Mouse (Mus musculus): ENCODE data around the gene Olfr1425. TPM values are rescaled to one million over a fixed set of nuclear protein-coding genes. Genes with fewer than 3 reads are reported as not detected.
"Not testable (repeated sequence)": the region's sequence is repeated elsewhere in the genome, so short reads cannot be mapped to it uniquely, and the experiment has no call there.

Olfr1425 gene
- polyA plus RNA-seq (2015; fragmentation: Nextera tagmentation; extraction: Ambion mirVana), result not detected in 2 replicates

DNA sequence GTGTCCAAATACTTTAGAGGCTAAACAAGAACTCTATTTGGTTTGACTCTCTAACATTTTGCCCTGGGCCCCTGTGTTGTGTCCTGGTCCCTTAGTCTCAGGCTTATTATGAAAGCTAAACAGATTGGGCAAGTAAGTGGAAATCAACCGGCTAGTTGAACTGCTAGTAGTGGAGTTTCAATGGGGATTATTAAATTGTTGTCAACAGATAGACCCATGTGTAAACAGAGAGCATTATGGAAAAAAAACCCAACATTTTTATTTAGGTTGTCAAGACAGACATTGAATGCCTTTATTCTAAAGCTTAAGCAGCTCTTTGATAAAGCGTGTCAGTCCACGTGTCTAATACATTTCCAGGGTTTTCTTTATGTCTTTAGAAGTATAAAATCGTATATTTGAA lies at the start of gene Olfr1425:
Gene Olfr1425, minus strand, starts transcription at position 101 of the 400 bp plus-strand sequence.
- H3K36me3 ChIP-seq; H3K27me3 ChIP-seq; H3K4me1 ChIP-seq; H3K4me3 ChIP-seq (replicated peaks); H3K9me3 ChIP-seq (replicated peaks); H3K9ac ChIP-seq; H3K4me2 ChIP-seq (replicated peaks); H3K27ac ChIP-seq (replicated peaks); ATAC-seq (ENCODE audit: insufficient number of reproducible peaks, low FRiP score, low TSS enrichment, low read depth): not testable (repeated sequence)
- 80% methylated on average over 4 of the region's 4 CpGs for WGBS

DNA sequence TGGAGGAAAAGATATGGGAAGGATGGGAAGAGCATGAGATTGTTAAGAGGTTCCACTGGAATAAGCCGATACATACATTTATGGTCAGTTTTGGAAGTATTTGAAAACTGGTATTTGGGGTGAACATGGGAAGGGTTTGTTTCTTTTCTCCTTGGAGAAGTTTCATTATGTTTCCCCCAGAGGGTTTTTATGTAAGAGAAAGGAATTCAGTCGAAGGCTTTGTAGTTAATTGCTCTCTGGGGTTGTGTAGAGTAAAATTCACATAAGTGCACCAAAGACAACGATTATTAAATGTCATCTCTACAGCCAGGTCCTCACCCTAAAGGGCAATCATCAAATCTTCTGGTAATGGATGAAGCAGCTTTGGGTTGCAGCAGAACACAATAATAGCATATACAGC lies 45.6 kb upstream of the Olfr1425 start, which contains the start of gene Olfr76:
Gene Olfr76, minus strand, starts transcription at position 101 of the 400 bp plus-strand sequence.
- no peaks in the 10 kb centered on the region for H3K9me3 ChIP-seq (replicated peaks)
- H3K36me3 ChIP-seq, result no peaks in the 10 kb centered on the region
- H3K4me1 ChIP-seq, result no peaks in the 10 kb centered on the region
- H3K4me2 ChIP-seq (replicated peaks), result no peak within 1 kb of the TSS
- WGBS, result 59% methylated on average over 3 of the region's 3 CpGs
- H3K4me3 ChIP-seq (replicated peaks), result no peak within 1 kb of the TSS
- ATAC-seq (ENCODE audit: insufficient number of reproducible peaks, low FRiP score, low TSS enrichment, low read depth), result no peak
- H3K9ac ChIP-seq, result no peak within 1 kb of the TSS
- no peak within 1 kb of the TSS for H3K27ac ChIP-seq (replicated peaks)
- no peaks in the 10 kb centered on the region for H3K27me3 ChIP-seq

DNA sequence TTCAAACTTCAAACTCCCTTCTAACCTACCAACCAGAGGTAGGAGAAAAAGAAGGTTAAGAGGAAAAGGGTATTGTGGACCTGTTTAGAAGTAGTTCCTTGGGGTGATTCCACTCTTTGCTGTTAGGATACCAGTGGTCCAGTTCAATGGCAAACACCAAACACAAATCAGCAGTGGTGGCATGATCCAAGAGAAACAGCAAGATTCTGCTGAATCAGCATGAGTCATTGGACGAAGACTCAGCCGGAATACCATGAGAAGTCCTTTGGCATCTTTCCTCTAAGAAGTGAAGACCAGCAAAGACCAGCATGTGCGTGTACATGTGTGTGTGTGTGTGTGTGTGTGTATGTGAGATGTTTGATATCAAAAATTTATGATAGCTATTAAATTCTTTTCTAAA lies 38.9 kb upstream of the Olfr1425 start:
- H3K27ac ChIP-seq (replicated peaks), result no peak overlapping the region
- WGBS, result 86% methylated on average over 3 of the region's 3 CpGs
- H3K9ac ChIP-seq, result no peak overlapping the region
- no peaks in the 10 kb centered on the region for H3K36me3 ChIP-seq
- no peak for ATAC-seq (ENCODE audit: insufficient number of reproducible peaks, low FRiP score, low TSS enrichment, low read depth)
- no peak overlapping the region for H3K4me2 ChIP-seq (replicated peaks)
- H3K4me1 ChIP-seq, result no peaks in the 10 kb centered on the region
- H3K27me3 ChIP-seq, result no peaks in the 10 kb centered on the region
- no peak overlapping the region for H3K4me3 ChIP-seq (replicated peaks)
- no peaks in the 10 kb centered on the region for H3K9me3 ChIP-seq (replicated peaks)

DNA sequence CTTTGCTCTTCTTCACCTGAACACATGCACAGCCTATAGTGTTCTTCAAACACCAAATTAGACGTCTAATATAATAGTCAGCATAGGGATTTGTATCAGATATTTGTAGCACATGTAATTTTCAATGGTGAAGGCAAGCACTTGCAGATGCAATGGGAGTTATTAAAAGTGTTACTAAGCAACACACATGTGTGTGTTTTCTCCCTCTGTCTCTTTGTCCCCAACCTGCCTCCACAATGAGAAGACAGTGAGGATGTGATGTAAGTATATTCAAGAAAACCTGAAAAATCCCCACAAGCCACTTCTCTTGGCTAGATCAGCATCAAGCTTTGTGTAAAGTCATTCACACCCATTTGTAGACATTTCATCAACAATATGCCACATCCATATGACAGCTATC lies 38.3 kb upstream of the Olfr1425 start, which contains the start of gene Olfr1428:
Gene Olfr1428, minus strand, starts transcription at position 101 of the 400 bp plus-strand sequence.
- H3K4me3 ChIP-seq (replicated peaks), result no peak within 1 kb of the TSS
- H3K36me3 ChIP-seq, result no peaks in the 10 kb centered on the region
- H3K27me3 ChIP-seq, result no peaks in the 10 kb centered on the region
- H3K4me1 ChIP-seq, result no peaks in the 10 kb centered on the region
- H3K4me2 ChIP-seq (replicated peaks), result no peak within 1 kb of the TSS
- no peaks in the 10 kb centered on the region for H3K9me3 ChIP-seq (replicated peaks)
- no peak for ATAC-seq (ENCODE audit: insufficient number of reproducible peaks, low FRiP score, low TSS enrichment, low read depth)
- H3K9ac ChIP-seq, result no peak within 1 kb of the TSS
- H3K27ac ChIP-seq (replicated peaks), result no peak within 1 kb of the TSS
- 64% methylated on average over 1 of the region's 1 CpGs for WGBS

DNA sequence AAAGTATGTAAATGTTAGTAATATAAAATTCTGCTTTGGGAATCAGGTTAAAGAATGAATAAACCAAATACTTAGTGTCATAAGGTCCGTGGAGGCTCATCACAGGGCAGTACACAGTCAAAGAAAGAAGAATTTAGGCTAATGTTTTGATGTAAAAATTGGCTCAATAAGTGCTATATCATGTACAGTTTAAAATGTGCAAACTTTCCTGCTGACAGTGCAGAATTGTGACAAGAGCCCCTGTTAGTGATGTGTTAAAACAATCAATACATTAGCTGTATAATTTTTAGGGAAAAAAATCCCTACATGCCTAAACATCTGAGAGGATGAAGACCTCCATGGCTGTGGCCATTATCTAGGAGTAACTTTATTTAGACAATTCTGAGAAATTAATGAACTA lies 36.3 kb upstream of the Olfr1425 start:
- ATAC-seq (ENCODE audit: insufficient number of reproducible peaks, low FRiP score, low TSS enrichment, low read depth), result no peak
- Histone ChIP-seq H3K4me3 (replicated peaks) (no peak overlapping the region), H3K4me2 (replicated peaks) (no peak overlapping the region), H3K27me3 (no peaks in the 10 kb centered on the region), H3K9me3 (replicated peaks) (no peaks in the 10 kb centered on the region), H3K27ac (replicated peaks) (no peak overlapping the region), H3K9ac (no peak overlapping the region), H3K36me3 (no peaks in the 10 kb centered on the region), H3K4me1 (no peaks in the 10 kb centered on the region)
- WGBS, result 57% methylated on average over 1 of the region's 1 CpGs

DNA sequence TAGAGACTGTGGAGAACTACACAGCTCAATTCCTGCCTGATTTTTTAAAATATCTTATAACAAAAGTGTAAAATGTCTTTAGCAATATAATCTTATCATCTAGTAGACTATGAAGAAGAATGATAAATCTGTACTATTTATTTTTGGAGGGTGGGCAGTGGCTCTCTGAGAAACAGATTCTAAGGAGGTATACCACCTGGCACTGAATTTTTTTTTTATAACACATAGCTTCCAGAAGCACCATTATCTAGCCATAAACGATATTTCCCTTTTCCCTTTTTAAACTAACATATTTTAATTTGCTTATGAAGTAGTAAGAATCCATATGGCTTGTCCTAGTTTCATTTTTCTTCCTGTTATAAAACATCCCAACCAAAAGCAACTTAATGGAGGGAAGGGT lies 27.0 kb upstream of the Olfr1425 start:
- ATAC-seq (ENCODE audit: insufficient number of reproducible peaks, low FRiP score, low TSS enrichment, low read depth), result no peak
- Histone ChIP-seq H3K4me1 (no peaks in the 10 kb centered on the region), H3K36me3 (no peaks in the 10 kb centered on the region), H3K27me3 (no peaks in the 10 kb centered on the region), H3K9ac (no peak overlapping the region), H3K27ac (replicated peaks) (no peak overlapping the region), H3K9me3 (replicated peaks) (no peaks in the 10 kb centered on the region), H3K4me3 (replicated peaks) (no peak overlapping the region), H3K4me2 (replicated peaks) (no peak overlapping the region)
- 61% methylated on average over 1 of the region's 1 CpGs for WGBS

DNA sequence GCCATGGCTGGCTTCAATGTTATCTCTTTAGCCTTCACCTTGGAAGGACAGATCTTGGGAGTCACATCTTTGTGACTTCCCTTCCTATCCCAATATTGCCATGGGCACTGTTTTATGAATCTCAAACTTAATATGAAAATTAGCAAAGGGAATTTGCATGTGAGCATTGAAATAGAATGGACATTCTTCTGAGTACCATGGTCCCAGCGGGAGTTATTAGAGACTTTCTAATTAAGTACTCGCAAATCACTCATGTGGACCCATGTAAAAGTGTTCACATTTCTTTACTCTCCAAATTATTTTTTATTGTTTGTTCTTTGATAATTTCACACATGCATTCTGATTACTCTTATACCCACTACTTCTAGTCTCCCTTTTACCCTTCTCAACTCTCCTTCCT lies 25.7 kb upstream of the Olfr1425 start, which contains the start of gene Olfr1427:
Gene Olfr1427, minus strand, starts transcription at position 101 of the 400 bp plus-strand sequence.
- H3K4me3 ChIP-seq (replicated peaks), result no peak within 1 kb of the TSS
- H3K9me3 ChIP-seq (replicated peaks), result no peaks in the 10 kb centered on the region
- no peaks in the 10 kb centered on the region for H3K36me3 ChIP-seq
- H3K4me1 ChIP-seq, result no peaks in the 10 kb centered on the region
- WGBS, result 90% methylated on average over 2 of the region's 2 CpGs
- ATAC-seq (ENCODE audit: insufficient number of reproducible peaks, low FRiP score, low TSS enrichment, low read depth), result no peak
- H3K4me2 ChIP-seq (replicated peaks), result no peak within 1 kb of the TSS
- H3K27ac ChIP-seq (replicated peaks), result no peak within 1 kb of the TSS
- no peaks in the 10 kb centered on the region for H3K27me3 ChIP-seq
- no peak within 1 kb of the TSS for H3K9ac ChIP-seq

DNA sequence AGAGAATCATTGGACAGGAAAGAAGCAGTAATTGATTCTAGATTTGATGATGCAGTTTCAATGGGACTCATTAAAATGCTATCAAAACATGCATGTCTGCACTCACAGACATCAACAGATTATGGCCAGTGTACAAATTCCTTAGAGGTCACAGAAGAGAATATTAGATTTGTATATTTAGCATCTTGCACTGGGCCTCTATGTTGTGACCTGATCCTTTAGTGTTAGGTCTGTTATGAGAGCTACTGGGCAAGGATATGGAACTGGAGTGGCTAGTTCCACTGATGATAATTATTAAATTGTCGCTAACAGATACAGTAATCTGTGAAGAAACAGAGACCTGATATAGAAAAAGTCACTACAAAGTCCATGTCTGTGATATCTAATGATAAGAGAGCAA lies 14.4 kb upstream of the Olfr1425 start, which contains the start of gene Olfr1426:
Gene Olfr1426, minus strand, starts transcription at position 101 of the 400 bp plus-strand sequence.
- no peak within 1 kb of the TSS for H3K4me3 ChIP-seq (replicated peaks)
- 83% methylated on average over 1 of the region's 1 CpGs for WGBS
- H3K4me1 ChIP-seq, result no peaks in the 10 kb centered on the region
- ATAC-seq (ENCODE audit: insufficient number of reproducible peaks, low FRiP score, low TSS enrichment, low read depth), result no peak
- no peak within 1 kb of the TSS for H3K9ac ChIP-seq
- H3K4me2 ChIP-seq (replicated peaks), result no peak within 1 kb of the TSS
- H3K9me3 ChIP-seq (replicated peaks), result no peaks in the 10 kb centered on the region
- H3K27ac ChIP-seq (replicated peaks), result no peak within 1 kb of the TSS
- H3K27me3 ChIP-seq, result no peaks in the 10 kb centered on the region
- H3K36me3 ChIP-seq, result no peaks in the 10 kb centered on the region

DNA sequence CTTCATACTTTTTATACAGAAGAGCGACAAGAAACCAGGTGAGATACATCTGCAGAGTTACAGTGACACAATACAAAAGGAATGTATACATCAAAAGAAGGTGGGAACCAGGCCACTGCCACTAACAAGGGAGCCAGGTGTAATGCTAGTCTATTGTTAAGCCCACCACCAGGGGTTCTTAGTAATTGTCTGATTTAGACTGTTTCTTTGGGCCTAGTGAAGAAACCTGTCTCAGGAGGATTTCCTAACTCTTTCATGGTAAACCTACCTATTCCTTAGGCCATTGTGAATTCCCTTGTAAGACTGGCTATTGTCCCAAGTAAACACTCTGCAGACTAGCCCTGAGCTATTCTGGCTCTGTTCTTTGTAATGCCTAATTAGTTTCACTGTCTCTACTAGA lies 8.0 kb downstream of the Olfr1425 start:
- H3K27me3 ChIP-seq; ATAC-seq (ENCODE audit: insufficient number of reproducible peaks, low FRiP score, low TSS enrichment, low read depth): not testable (repeated sequence)
- 79% methylated on average over 1 of the region's 1 CpGs for WGBS

DNA sequence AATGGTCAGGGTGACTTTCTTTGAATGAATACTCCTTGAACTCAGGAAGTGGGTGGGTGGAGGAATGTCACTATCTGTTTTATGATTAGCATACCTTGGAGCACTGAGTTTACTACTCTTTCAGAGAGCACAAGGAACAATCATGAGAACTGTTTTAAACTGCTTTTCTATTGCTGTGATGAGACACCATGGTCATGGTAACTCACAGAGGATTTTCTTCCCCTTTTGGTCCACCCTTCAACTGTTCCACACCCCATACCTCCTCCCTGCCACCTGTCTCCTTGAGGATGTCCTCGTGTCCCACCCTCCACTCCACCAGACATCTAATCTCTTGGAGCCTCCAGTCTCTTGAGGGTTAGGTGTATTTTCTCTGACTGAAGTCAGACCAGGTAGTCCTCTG lies 9.7 kb downstream of the Olfr1425 start:
- not testable (repeated sequence) for H3K4me2 ChIP-seq (replicated peaks); H3K4me1 ChIP-seq; H3K9ac ChIP-seq; H3K36me3 ChIP-seq; H3K27ac ChIP-seq (replicated peaks); H3K9me3 ChIP-seq (replicated peaks); H3K27me3 ChIP-seq; H3K4me3 ChIP-seq (replicated peaks); ATAC-seq (ENCODE audit: insufficient number of reproducible peaks, low FRiP score, low TSS enrichment, low read depth)
- WGBS, result 55% methylated on average over 1 of the region's 1 CpGs

More for the DNA sequence above, 8.0 kb downstream of the Olfr1425 start:
- H3K4me2 ChIP-seq (replicated peaks); H3K36me3 ChIP-seq; H3K27ac ChIP-seq (replicated peaks); H3K4me3 ChIP-seq (replicated peaks); H3K9me3 ChIP-seq (replicated peaks); H3K9ac ChIP-seq; H3K4me1 ChIP-seq: not testable (repeated sequence)

DNA sequence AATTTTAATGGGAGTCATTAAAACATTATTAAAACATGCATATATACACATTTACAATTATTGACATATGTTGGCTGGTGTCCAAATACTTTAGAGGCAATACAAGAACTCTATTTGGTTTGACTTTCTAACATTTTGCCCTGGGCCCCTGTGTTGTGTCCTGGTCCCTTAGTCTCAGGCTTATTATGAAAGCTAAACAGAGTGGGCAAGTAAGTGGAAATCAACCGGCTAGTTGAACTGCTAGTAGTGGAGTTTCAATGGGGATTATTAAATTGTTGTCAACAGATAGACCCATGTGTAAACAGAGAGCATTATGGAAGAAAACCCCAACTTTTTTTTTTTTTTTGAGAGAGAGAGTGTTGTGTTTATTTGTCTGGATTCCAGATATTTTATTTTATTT lies 14.9 kb downstream of the Olfr1425 start, which contains the start of gene Olfr1424:
Gene Olfr1424, minus strand, starts transcription at position 101 of the 400 bp plus-strand sequence.
- 76% methylated on average over 1 of the region's 1 CpGs for WGBS
- not testable (repeated sequence) for H3K9ac ChIP-seq; H3K9me3 ChIP-seq (replicated peaks); H3K4me2 ChIP-seq (replicated peaks); H3K27ac ChIP-seq (replicated peaks); H3K36me3 ChIP-seq; H3K27me3 ChIP-seq; H3K4me3 ChIP-seq (replicated peaks); ATAC-seq (ENCODE audit: insufficient number of reproducible peaks, low FRiP score, low TSS enrichment, low read depth); H3K4me1 ChIP-seq

DNA sequence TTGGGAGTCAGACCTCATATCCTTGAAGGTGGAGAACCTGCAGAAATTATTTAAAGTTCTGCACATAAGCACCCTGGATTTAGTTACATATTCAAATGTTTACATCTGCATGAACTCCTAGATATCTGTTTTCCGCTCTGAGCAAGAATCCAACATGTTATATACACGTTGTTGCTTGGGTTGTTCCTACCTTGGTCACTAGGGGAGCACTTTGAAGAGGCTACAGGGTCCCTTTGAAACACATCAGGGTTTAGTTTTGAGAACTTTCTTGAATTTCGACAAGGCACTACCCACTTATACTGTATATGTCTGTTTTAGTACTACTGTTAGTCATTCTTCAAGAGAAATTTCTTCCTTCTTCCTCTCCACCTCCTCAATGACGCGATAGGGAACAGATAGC lies 34.4 kb downstream of the Olfr1425 start:
- no peak overlapping the region for H3K9ac ChIP-seq
- H3K27ac ChIP-seq (replicated peaks), result no peak overlapping the region
- no peaks in the 10 kb centered on the region for H3K27me3 ChIP-seq
- H3K4me3 ChIP-seq (replicated peaks), result no peak overlapping the region
- no peaks in the 10 kb centered on the region for H3K9me3 ChIP-seq (replicated peaks)
- H3K36me3 ChIP-seq, result no peaks in the 10 kb centered on the region
- H3K4me2 ChIP-seq (replicated peaks), result no peak overlapping the region
- no peaks in the 10 kb centered on the region for H3K4me1 ChIP-seq
- no peak for ATAC-seq (ENCODE audit: insufficient number of reproducible peaks, low FRiP score, low TSS enrichment, low read depth)
- WGBS, result 89% methylated on average over 5 of the region's 5 CpGs
